Mouse (Mus musculus) erythroblast, embryonic 14.5 days (primary cell): ENCODE measurements around the gene Ank3.

ENCODE experiments used
- GATA1 ChIP-seq: IDR thresholded peaks from 2 replicates; pipeline ENCODE4 v1.6.1; 2012; ENCODE audit warnings: low read length, inconsistent platforms, mixed read lengths
- TAL1 ChIP-seq: IDR thresholded peaks from 3 replicates; pipeline ENCODE4 v1.6.1; 2012; ENCODE audit warnings: low read length, inconsistent platforms, mixed read lengths

- no peak for TF ChIP-seq GATA1
- no peak for TF ChIP-seq TAL1
These were observed 237.5 kb downstream of the Ank3 start for GRCm38 (mm10) chr10:69635910-69636656.
